Mouse (Mus musculus): ENCODE data around the gene Efemp2. TPM values are rescaled to one million over a fixed set of nuclear protein-coding genes. Genes with fewer than 3 reads are reported as not detected.

Gene Efemp2
- polyA plus RNA-seq (2012; rRNA removed) (239 and 314 TPM in 2 replicates), polyA plus RNA-seq (2014; fragmentation: Nextera tagmentation; extraction: Ambion mirVana) (193 and 202 TPM in 2 replicates)

DNA sequence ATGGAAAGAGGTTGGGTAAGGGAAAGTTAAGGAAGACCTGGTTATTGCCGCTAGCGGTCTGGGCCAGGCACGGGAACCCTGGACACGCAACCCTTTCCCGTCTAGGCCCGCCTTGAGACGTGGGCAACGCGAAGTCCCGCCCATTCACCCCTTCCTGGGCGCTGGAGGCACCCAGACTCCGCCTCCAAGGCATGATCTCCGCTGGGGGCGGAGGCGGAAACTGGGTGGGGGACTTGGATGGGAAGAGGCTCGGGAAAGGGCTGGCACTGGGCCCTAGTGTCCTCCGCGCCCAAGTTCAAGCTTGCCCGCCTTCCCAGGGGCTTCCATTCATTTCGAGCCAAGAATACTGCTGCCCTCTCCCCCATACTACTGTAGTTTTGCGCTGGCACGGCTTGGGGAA is at the start of gene Efemp2:
Efemp2 (plus strand) TSS at position 235 of the 400 bp plus-strand sequence.
- peak within 1 kb of the TSS; percentile 90 for H3K27ac ChIP-seq (replicated peaks; ENCODE audit: low read depth, low read length)
- ATAC-seq (ENCODE audit: low FRiP score, low read depth): peak; percentile 36; the same call in 1 of the 2 replicates

GRCm38 (mm10) chr19:5424092-5424781 is 49.5 kb upstream of the Efemp2 start:
- 0% methylated on average over 24 of the region's 48 CpGs for WGBS
- peak overlapping the region; percentile 86 for H3K27ac ChIP-seq (replicated peaks; ENCODE audit: low read depth, low read length)
- TF ChIP-seq POLR2A (IDR thresholded peaks at IDR 0.05; ENCODE audit: borderline replicate concordance, extremely low read depth, insufficient read depth, insufficient read length): peak; percentile 47; the same call in 1 of the 2 replicates
- H3K4me2 ChIP-seq (replicated peaks; ENCODE audit: low read depth, low read length, severe bottlenecking): peak overlapping the region; percentile 83
- H3K9me3 ChIP-seq (ENCODE audit: control insufficient read depth, low read length): no peaks in the 10 kb centered on the region
- H3K4me3 ChIP-seq (replicated peaks; ENCODE audit: low read length): peak overlapping the region; percentile 91
- peaks cover 57% of the 10 kb centered on the region for H3K36me3 ChIP-seq (ENCODE audit: control insufficient read depth, insufficient read depth, low read length)
- DNase-seq (ENCODE audit: low spot score) (peak; percentile 71), ATAC-seq (ENCODE audit: low FRiP score, low read depth) (peak; percentile 67)
- H3K9ac ChIP-seq (ENCODE audit: low read depth, low read length, severe bottlenecking): peak overlapping the region; percentile 83
- no peaks in the 10 kb centered on the region for H3K27me3 ChIP-seq (ENCODE audit: control insufficient read depth, insufficient read depth, low read length)
- H3K4me1 ChIP-seq (ENCODE audit: control insufficient read depth, insufficient read depth, low read length): peaks cover 19% of the 10 kb centered on the region

More for the DNA sequence above, at the start of gene Efemp2:
- H3K36me3 ChIP-seq (ENCODE audit: control insufficient read depth, insufficient read depth, low read length): peaks cover 19% of the 10 kb centered on the region
- H3K4me1 ChIP-seq (ENCODE audit: control insufficient read depth, insufficient read depth, low read length): peaks cover 16% of the 10 kb centered on the region
- TF ChIP-seq POLR2A (IDR thresholded peaks at IDR 0.05; ENCODE audit: borderline replicate concordance, extremely low read depth, insufficient read depth, insufficient read length): no peak
- 4% methylated on average over 22 of the region's 22 CpGs for WGBS
- no peaks in the 10 kb centered on the region for H3K9me3 ChIP-seq (ENCODE audit: control insufficient read depth, low read length)
- no peaks in the 10 kb centered on the region for H3K27me3 ChIP-seq (ENCODE audit: control insufficient read depth, insufficient read depth, low read length)
- peak within 1 kb of the TSS; percentile 84 for H3K9ac ChIP-seq (ENCODE audit: low read depth, low read length, severe bottlenecking)
- H3K4me3 ChIP-seq (replicated peaks; ENCODE audit: low read length): peak within 1 kb of the TSS; percentile 70
- H3K4me2 ChIP-seq (replicated peaks; ENCODE audit: low read depth, low read length, severe bottlenecking): peak within 1 kb of the TSS; percentile 85
- peak; percentile 87 for DNase-seq (ENCODE audit: low spot score)

DNA sequence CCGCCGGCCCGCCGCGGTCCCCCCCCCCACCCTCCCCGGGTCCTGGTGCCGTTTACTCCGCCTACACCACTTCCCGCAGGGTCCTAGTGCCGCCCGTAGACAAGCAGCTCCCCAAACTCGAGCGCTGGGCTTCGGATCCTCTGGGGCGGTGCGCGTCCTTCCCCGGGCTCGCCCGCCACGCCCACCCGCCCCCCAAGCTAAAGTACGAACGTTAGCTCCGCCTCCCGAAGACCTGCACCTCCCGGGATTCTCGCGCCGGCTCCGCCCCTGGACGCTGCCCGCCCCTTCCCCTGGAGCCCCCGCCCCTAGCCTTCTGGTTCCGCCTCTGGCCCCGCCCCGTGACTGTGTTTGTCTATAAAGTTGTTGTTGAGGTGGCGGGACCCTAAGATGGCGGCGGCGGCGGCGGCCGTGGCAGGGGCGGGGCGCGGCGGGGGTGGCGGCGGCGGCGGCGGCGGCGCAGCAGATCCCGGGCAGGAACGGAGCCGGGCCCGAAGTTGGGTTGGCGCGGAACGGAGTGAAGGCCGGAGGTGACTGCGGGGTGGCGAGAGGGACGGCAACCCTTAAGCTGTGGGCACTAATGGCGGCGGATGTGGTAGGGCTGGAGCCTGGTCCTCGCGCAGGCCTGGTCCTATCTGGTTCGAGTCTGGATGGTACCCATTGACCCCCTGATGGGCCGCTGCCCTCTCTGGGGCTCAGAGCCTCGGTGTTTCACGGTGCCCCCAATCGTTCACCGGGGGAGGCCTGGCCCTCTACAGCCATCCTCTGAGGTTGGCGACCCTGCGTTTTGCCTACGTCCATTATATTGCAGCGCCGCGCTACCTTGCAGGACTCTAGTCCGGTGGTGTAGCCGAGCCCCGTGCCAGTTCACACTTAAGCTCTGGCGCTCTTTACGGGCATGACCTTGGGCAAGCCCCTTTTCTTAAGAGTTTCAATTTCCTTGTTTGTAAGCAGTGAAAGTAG is 48.7 kb upstream of the Efemp2 start, which contains the start of the genes Drap1 and AI837181:
Drap1 (minus strand) TSS at position 198 of the 960 bp plus-strand sequence.
AI837181 (plus strand) TSS at position 363 of the 960 bp plus-strand sequence.
- Histone ChIP-seq H3K4me3 (replicated peaks; ENCODE audit: low read length) (peak within 1 kb of the TSS; percentile 91), H3K9ac (ENCODE audit: low read depth, low read length, severe bottlenecking) (peak within 1 kb of the TSS; percentile 90), H3K36me3 (ENCODE audit: control insufficient read depth, insufficient read depth, low read length) (peaks cover 55% of the 10 kb centered on the region), H3K27ac (replicated peaks; ENCODE audit: low read depth, low read length) (peak within 1 kb of the TSS; percentile 86), H3K4me2 (replicated peaks; ENCODE audit: low read depth, low read length, severe bottlenecking) (peak within 1 kb of the TSS; percentile 91), H3K27me3 (ENCODE audit: control insufficient read depth, insufficient read depth, low read length) (no peaks in the 10 kb centered on the region), H3K9me3 (ENCODE audit: control insufficient read depth, low read length) (no peaks in the 10 kb centered on the region), H3K4me1 (ENCODE audit: control insufficient read depth, insufficient read depth, low read length) (peaks cover 19% of the 10 kb centered on the region)
- ATAC-seq (ENCODE audit: low FRiP score, low read depth) (peak; percentile 93), DNase-seq (ENCODE audit: low spot score) (peak; percentile 98)
- WGBS: under 1% methylated on average over 50 of the region's 87 CpGs
- TF ChIP-seq POLR2A (IDR thresholded peaks at IDR 0.05; ENCODE audit: borderline replicate concordance, extremely low read depth, insufficient read depth, insufficient read length): 0 out of 2 replicates have a peak, but pooled peaks have one; percentile 31

DNA sequence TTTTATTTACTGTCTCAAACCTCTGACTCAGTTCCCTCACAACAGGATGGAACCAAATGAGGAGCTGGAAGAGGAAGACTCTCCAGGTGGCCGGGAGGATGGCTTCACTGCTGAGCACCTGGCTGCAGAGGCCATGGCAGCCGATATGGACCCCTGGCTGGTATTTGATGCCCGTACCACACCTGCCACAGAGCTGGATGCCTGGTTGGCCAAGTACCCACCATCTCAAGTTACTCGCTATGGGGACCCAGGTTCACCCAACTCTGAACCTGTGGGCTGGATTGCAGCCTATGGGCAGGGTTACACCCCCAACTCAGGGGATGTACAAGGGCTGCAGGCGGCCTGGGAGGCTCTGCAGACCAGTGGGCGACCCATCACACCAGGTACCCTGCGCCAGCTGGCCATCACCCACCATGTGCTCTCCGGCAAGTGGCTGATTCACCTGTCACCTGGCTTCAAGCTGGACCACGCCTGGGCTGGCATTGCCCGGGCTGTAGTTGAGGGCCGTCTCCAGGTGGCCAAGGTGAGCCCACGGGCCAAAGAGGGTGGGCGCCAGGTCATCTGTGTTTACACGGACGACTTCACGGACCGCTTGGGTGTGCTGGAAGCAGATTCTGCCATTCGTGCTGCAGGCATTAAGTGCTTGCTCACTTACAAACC is 47.7 kb upstream of the Efemp2 start:
- peak overlapping the region; percentile 91 for H3K4me2 ChIP-seq (replicated peaks; ENCODE audit: low read depth, low read length, severe bottlenecking)
- WGBS: 91% methylated on average over 18 of the region's 18 CpGs
- no peaks in the 10 kb centered on the region for H3K27me3 ChIP-seq (ENCODE audit: control insufficient read depth, insufficient read depth, low read length)
- no peak overlapping the region; the same call in 1 of the 2 replicates for H3K27ac ChIP-seq (replicated peaks; ENCODE audit: low read depth, low read length)
- peak overlapping the region; percentile 91 for H3K4me3 ChIP-seq (replicated peaks; ENCODE audit: low read length)
- H3K9me3 ChIP-seq (ENCODE audit: control insufficient read depth, low read length): no peaks in the 10 kb centered on the region
- peak overlapping the region; percentile 90 for H3K9ac ChIP-seq (ENCODE audit: low read depth, low read length, severe bottlenecking)
- peaks cover 19% of the 10 kb centered on the region for H3K4me1 ChIP-seq (ENCODE audit: control insufficient read depth, insufficient read depth, low read length)
- ATAC-seq (ENCODE audit: low FRiP score, low read depth) (no peak), DNase-seq (ENCODE audit: low spot score) (no peak)
- peaks cover 46% of the 10 kb centered on the region for H3K36me3 ChIP-seq (ENCODE audit: control insufficient read depth, insufficient read depth, low read length)
- no peak for TF ChIP-seq POLR2A (IDR thresholded peaks at IDR 0.05; ENCODE audit: borderline replicate concordance, extremely low read depth, insufficient read depth, insufficient read length)
